ENCODE assay signal across 19 mouse cellular contexts in genomic region chr14:74794931-74795330, GRCm38 (mm10).
DNase-seq lines count a peak whose midpoint lies in the region; ATAC-seq and TF ChIP-seq lines count a peak whose summit lies in the region.
"Had no signal": no experiment of that assay in that cellular context is flagged by ENCODE, and none has a peak within 500 bp of the region (broad histone marks: within the 10 kb centered on the region; RNA-seq: fewer than 3 reads in every experiment).

No protein-coding gene starts in this region.

- H3K27me3 ChIP-seq in heart, embryonic 12.5 days (replicated peaks), result no peaks in the 10 kb centered on the region
- H3K27me3 ChIP-seq in liver, postnatal 0 days (ENCODE audit: insufficient read depth, low read length), result no peaks in the 10 kb centered on the region
- no peaks in the 10 kb centered on the region for H3K27me3 ChIP-seq in liver, embryonic 11.5 days (replicated peaks; ENCODE audit: control insufficient read depth, insufficient read depth, low read length)
- H3K27me3 ChIP-seq in limb, embryonic 10.5 days (ENCODE audit: low read depth, poor library complexity, severe bottlenecking), result no peaks in the 10 kb centered on the region
- H3K27me3 ChIP-seq: embryonic facial prominence, embryonic 13.5 days; forebrain, embryonic 15.5 days; limb, embryonic 15.5 days had no signal

- H3K9me3 ChIP-seq in heart, embryonic 12.5 days (replicated peaks), result no peaks in the 10 kb centered on the region
- H3K9me3 ChIP-seq in liver, postnatal 0 days (ENCODE audit: low read length), result no peaks in the 10 kb centered on the region
- no peaks in the 10 kb centered on the region for H3K9me3 ChIP-seq in liver, embryonic 11.5 days (ENCODE audit: control insufficient read depth, low read length)
- no peaks in the 10 kb centered on the region for H3K9me3 ChIP-seq in limb, embryonic 10.5 days (replicated peaks)
- H3K9me3 ChIP-seq: embryonic facial prominence, embryonic 13.5 days; forebrain, embryonic 15.5 days; limb, embryonic 15.5 days had no signal

- no peak for TF ChIP-seq EP300 in liver, postnatal 0 days (IDR thresholded peaks at IDR 0.05; ENCODE audit: low read depth)

- no peak for ATAC-seq in heart, embryonic 12.5 days (ENCODE audit: insufficient number of reproducible peaks, low FRiP score)
- no peak for ATAC-seq in liver, postnatal 0 days
- no peak for ATAC-seq in liver, embryonic 11.5 days (replicated peaks; ENCODE audit: low FRiP score)
- ATAC-seq: activated CD4-positive, CD25-positive, alpha-beta regulatory T cell, adult 4 months; forebrain, embryonic 15.5 days; midbrain, embryonic 16.5 days had no signal

- TF ChIP-seq CTCF in liver, postnatal 0 days (IDR thresholded peaks at IDR 0.05; ENCODE audit: low read depth), result no peak

- intact Hi-C loops in heart, postnatal 10 days (cut with DNase I), result loop anchor here (5.0 kb wide), 1 partner anchor 152 kb away; the partner anchor contains the start of gene Lrch1

- WGBS in heart, embryonic 12.5 days, result 74% methylated on average over 12 of the region's 12 CpGs
- WGBS in liver, postnatal 0 days (ENCODE audit: insufficient replicate concordance), result 81% methylated on average over 12 of the region's 12 CpGs
- 83% methylated on average over 12 of the region's 12 CpGs for WGBS in liver, embryonic 11.5 days
- WGBS in limb, embryonic 10.5 days, result 87% methylated on average over 12 of the region's 12 CpGs

- peak; percentile 90 for DNase-seq in heart, adult 11 months
- no peak for DNase-seq in liver, postnatal 0 days
- no peak for DNase-seq in liver, embryonic 11.5 days (ENCODE audit: low spot score)
- DNase-seq in adipocyte (ENCODE audit: low spot score), result peak; percentile 93
- peak; percentile 62 to 69 for DNase-seq in heart, postnatal 10 days
- no peak for DNase-seq in limb, embryonic 10.5 days (ENCODE audit: low spot score)
- DNase-seq in neural tube, embryonic 10.5 days (ENCODE audit: extremely low spot score, low spot score), result no peak
- DNase-seq: gastrocnemius, postnatal 36 days; kidney, adult 18-20 months; lung, adult 2 months; lung, postnatal 36 days; thymus, postnatal 4 days had no signal

- 0 out of 2 replicates have a peak, but pooled peaks cover 11% of the 10 kb centered on the region for H3K4me1 ChIP-seq in heart, embryonic 12.5 days (replicated peaks)
- H3K4me1 ChIP-seq in liver, postnatal 0 days (ENCODE audit: insufficient read depth), result peaks cover 6% of the 10 kb centered on the region
- 0 out of 2 replicates have a peak, but pooled peaks cover 3% of the 10 kb centered on the region for H3K4me1 ChIP-seq in liver, embryonic 11.5 days (replicated peaks; ENCODE audit: control insufficient read depth, insufficient read depth, low read length)
- H3K4me1 ChIP-seq in limb, embryonic 10.5 days, result peaks cover 8% of the 10 kb centered on the region
- H3K4me1 ChIP-seq: embryonic facial prominence, embryonic 13.5 days; limb, embryonic 15.5 days had no signal

- H3K4me2 ChIP-seq in heart, embryonic 12.5 days, result no peak overlapping the region
- no peak overlapping the region for H3K4me2 ChIP-seq in liver, postnatal 0 days (ENCODE audit: low read depth, low read length)
- H3K4me2 ChIP-seq in liver, embryonic 11.5 days, result no peak overlapping the region
- H3K4me2 ChIP-seq: embryonic facial prominence, embryonic 13.5 days; forebrain, embryonic 15.5 days; limb, embryonic 15.5 days had no signal

- no peak overlapping the region for H3K27ac ChIP-seq in heart, embryonic 12.5 days (ENCODE audit: poor library complexity, severe bottlenecking)
- H3K27ac ChIP-seq in liver, postnatal 0 days (ENCODE audit: low read depth), result peak overlapping the region; percentile 16; the same call in 1 of the 2 replicates
- no peak overlapping the region for H3K27ac ChIP-seq in liver, embryonic 11.5 days (ENCODE audit: low read depth, low read length)
- H3K27ac ChIP-seq in limb, embryonic 10.5 days, result no peak overlapping the region
- H3K27ac ChIP-seq: embryonic facial prominence, embryonic 13.5 days; forebrain, embryonic 15.5 days; kidney, postnatal 0 days; limb, embryonic 15.5 days had no signal

- peaks cover 36% of the 10 kb centered on the region for H3K36me3 ChIP-seq in heart, embryonic 12.5 days
- H3K36me3 ChIP-seq in liver, postnatal 0 days (replicated peaks; ENCODE audit: insufficient read depth, low read length), result peaks cover 18% of the 10 kb centered on the region
- H3K36me3 ChIP-seq in liver, embryonic 11.5 days (ENCODE audit: control insufficient read depth, insufficient read depth, low read length), result no peaks in the 10 kb centered on the region
- H3K36me3 ChIP-seq in limb, embryonic 10.5 days, result peaks cover 15% of the 10 kb centered on the region; the same call in 1 of the 2 replicates

- H3K9ac ChIP-seq in heart, embryonic 12.5 days, result no peak overlapping the region
- H3K9ac ChIP-seq in liver, postnatal 0 days (replicated peaks), result no peak overlapping the region
- no peak overlapping the region for H3K9ac ChIP-seq in liver, embryonic 11.5 days (ENCODE audit: low read depth, low read length)
- H3K9ac ChIP-seq: embryonic facial prominence, embryonic 13.5 days; forebrain, embryonic 15.5 days; limb, embryonic 15.5 days had no signal

- no peak overlapping the region for H3K4me3 ChIP-seq in heart, embryonic 12.5 days
- no peak overlapping the region for H3K4me3 ChIP-seq in liver, postnatal 0 days (ENCODE audit: low read depth, low read length)
- H3K4me3 ChIP-seq in liver, embryonic 11.5 days (ENCODE audit: low read depth, low read length), result no peak overlapping the region
- H3K4me3 ChIP-seq in limb, embryonic 10.5 days, result no peak overlapping the region
- H3K4me3 ChIP-seq: embryonic facial prominence, embryonic 13.5 days; forebrain, embryonic 15.5 days; limb, embryonic 15.5 days had no signal

Comparison
In these comparisons a context has a peak if more than half of its experiments do, and no peak if none do; other contexts are left out.
1. DNase-seq: peak in heart, adult 11 months (single experiment), adipocyte (single experiment) and heart, postnatal 10 days (2 of 2); none in liver, postnatal 0 days (single experiment), liver, embryonic 11.5 days (single experiment), limb, embryonic 10.5 days (single experiment) and neural tube, embryonic 10.5 days (single experiment).